Mouse (Mus musculus): ENCODE data around the gene Zfp784. TPM values are rescaled to one million over a fixed set of nuclear protein-coding genes. Genes with fewer than 3 reads are reported as not detected.

Gene Zfp784
- total and polyA plus RNA-seq, 3 experiments: 0.96 to 2.9 TPM; not detected in 1

GRCm38 (mm10) chr7:5051193-5052192 is 13.2 kb upstream of the Zfp784 start, which contains the start of gene Zfp580:
Zfp580 (plus strand) TSS chr7:5051538.
- H3K4me3 ChIP-seq (ENCODE audit: control insufficient read depth in 1 of 2, insufficient read depth in 1 of 2, low read depth in 2 of 2, low read length in 2 of 2): peak within 1 kb of the TSS; percentile 75 to 79
- H3K4me1 ChIP-seq (ENCODE audit: control insufficient read depth in 1 of 2, insufficient read depth in 2 of 2, low read length in 2 of 2): no peaks in the 10 kb centered on the region
- H3K79me2 ChIP-seq (ENCODE audit: control insufficient read depth, insufficient read depth, low read length, poor library complexity): no peaks in the 10 kb centered on the region
- peak; percentile 76 for DNase-seq (ENCODE audit: low read depth, low spot score)
- H3K27ac ChIP-seq (ENCODE audit: control insufficient read depth, low read depth, low read length): peak within 1 kb of the TSS; percentile 34
- H3K9me3 ChIP-seq (replicated peaks; ENCODE audit: insufficient read depth, low read length): no peaks in the 10 kb centered on the region
- peak within 1 kb of the TSS; percentile 78 for H3K9ac ChIP-seq (ENCODE audit: control insufficient read depth, low read depth, low read length, poor library complexity, severe bottlenecking)
- peak; percentile 40 for TF ChIP-seq NELFE (IDR thresholded peaks at IDR 0.05; ENCODE audit: low read depth, low read length)
- TF ChIP-seq TCF12 (IDR thresholded peaks at IDR 0.05; ENCODE audit: low read depth, low read length): peak; percentile 37; the same call in 1 of the 2 replicates
- TF ChIP-seq MAZ (IDR thresholded peaks at IDR 0.05; ENCODE audit: low read depth, low read length): peak; percentile 47
- TF ChIP-seq MXI1 (IDR thresholded peaks at IDR 0.05; ENCODE audit: low read depth, low read length): peak; percentile 52; the same call in 1 of the 2 replicates
- TF ChIP-seq SIN3A (IDR thresholded peaks at IDR 0.05; ENCODE audit: low read length): peak; percentile 46; the same call in 1 of the 2 replicates
- TF ChIP-seq TAL1 (IDR thresholded peaks at IDR 0.05; ENCODE audit: low read length): no peak
- TF ChIP-seq EP300 (IDR thresholded peaks at IDR 0.05; ENCODE audit: low read depth in 1 of 2, low read length in 2 of 2): peak in 1 of 2 experiments; percentile 10; a peak in 1 of 4 replicates
- no peak for TF ChIP-seq SMC3 (IDR thresholded peaks at IDR 0.05; ENCODE audit: low read depth, low read length)
- TF ChIP-seq HCFC1 (IDR thresholded peaks at IDR 0.05; ENCODE audit: low read depth, low read length): peak; percentile 74
- peak; percentile 44 to 52; a peak in 2 of 4 replicates for TF ChIP-seq POLR2A (IDR thresholded peaks at IDR 0.05; ENCODE audit: control insufficient read depth in 1 of 2, insufficient read depth in 1 of 2, low read depth in 1 of 2, low read length in 2 of 2, poor library complexity in 1 of 2)
- no peak for TF ChIP-seq CHD2 (IDR thresholded peaks at IDR 0.05; ENCODE audit: low read length)
- 0 out of 2 replicates have a peak, but pooled peaks have one; percentile 50 for TF ChIP-seq CHD1 (IDR thresholded peaks at IDR 0.05; ENCODE audit: low read depth, low read length)
- TF ChIP-seq POLR2AphosphoS5 (IDR thresholded peaks at IDR 0.05; ENCODE audit: borderline replicate concordance, low read depth, low read length): no peak
- TF ChIP-seq TBP (IDR thresholded peaks at IDR 0.05; ENCODE audit: low read depth, low read length): peak; percentile 55; the same call in 1 of the 2 replicates
- H3K36me3 ChIP-seq (ENCODE audit: control insufficient read depth in 1 of 2, insufficient read depth in 2 of 2, low read length in 2 of 2): no peaks in the 10 kb centered on the region
- no peaks in the 10 kb centered on the region for H3K27me3 ChIP-seq (ENCODE audit: control insufficient read depth in 1 of 2, insufficient read depth in 2 of 2, low read length in 2 of 2)

DNA sequence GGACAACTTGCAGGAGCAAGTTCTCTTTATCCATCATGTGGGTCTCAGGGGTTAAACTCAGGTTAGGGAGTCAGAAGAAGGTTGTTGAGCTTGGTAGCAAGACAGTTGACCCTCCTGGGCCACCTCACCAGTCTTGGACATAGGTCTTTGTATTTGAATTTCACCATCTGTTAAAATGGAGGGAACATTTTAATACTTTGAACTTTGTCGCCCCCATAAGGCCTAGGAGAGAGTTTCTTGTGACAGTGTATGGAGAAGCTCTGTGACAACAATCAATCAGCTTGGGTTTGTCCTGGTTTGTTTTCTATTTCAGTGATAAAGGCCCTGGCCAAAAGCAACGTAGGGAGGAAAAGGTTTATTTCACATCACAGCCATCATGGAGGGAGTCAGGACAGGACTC is 9.1 kb upstream of the Zfp784 start:
- H3K79me2 ChIP-seq (ENCODE audit: control insufficient read depth, insufficient read depth, low read length, poor library complexity): no peaks in the 10 kb centered on the region
- no peak overlapping the region for H3K27ac ChIP-seq (ENCODE audit: control insufficient read depth, low read depth, low read length)
- H3K4me1 ChIP-seq (ENCODE audit: control insufficient read depth in 1 of 2, insufficient read depth in 2 of 2, low read length in 2 of 2): no peaks in the 10 kb centered on the region
- no peaks in the 10 kb centered on the region for H3K9me3 ChIP-seq (replicated peaks; ENCODE audit: insufficient read depth, low read length)
- no peak overlapping the region for H3K9ac ChIP-seq (ENCODE audit: control insufficient read depth, low read depth, low read length, poor library complexity, severe bottlenecking)
- TF ChIP-seq CTCF (IDR thresholded peaks at IDR 0.05 in 2 of 3, conservative IDR thresholded peaks at IDR 0.05 in 1 of 3; ENCODE audit: control insufficient read depth in 1 of 3, insufficient read depth in 1 of 3, low read depth in 2 of 3, low read length in 3 of 3, poor library complexity in 1 of 3, severe bottlenecking in 1 of 3): peak in 2 of 3 experiments; percentile 37 to 79; a peak in 3 of 6 replicates
- TF ChIP-seq USF2 (IDR thresholded peaks at IDR 0.05; ENCODE audit: borderline replicate concordance in 1 of 2, insufficient read depth in 1 of 2, low read depth in 1 of 2, low read length in 2 of 2): no peak
- peak; percentile 86 for TF ChIP-seq RAD21 (IDR thresholded peaks at IDR 0.05; ENCODE audit: low read depth, low read length)
- peak; percentile 65 for TF ChIP-seq SMC3 (IDR thresholded peaks at IDR 0.05; ENCODE audit: low read depth, low read length)
- TF ChIP-seq ZC3H11A (IDR thresholded peaks at IDR 0.05; ENCODE audit: low read depth, low read length): peak; percentile 46
- no peak overlapping the region for H3K4me3 ChIP-seq (ENCODE audit: control insufficient read depth in 1 of 2, insufficient read depth in 1 of 2, low read depth in 2 of 2, low read length in 2 of 2)
- H3K27me3 ChIP-seq (ENCODE audit: control insufficient read depth in 1 of 2, insufficient read depth in 2 of 2, low read length in 2 of 2): no peaks in the 10 kb centered on the region
- DNase-seq (ENCODE audit: low read depth, low spot score): peak; percentile 64
- H3K36me3 ChIP-seq (ENCODE audit: control insufficient read depth in 1 of 2, insufficient read depth in 2 of 2, low read length in 2 of 2): no peaks in the 10 kb centered on the region
